Mouse (Mus musculus) ES-Bruce4 (cell line): ENCODE data around the gene Rad9a.

Experiments used
- CTCF ChIP-seq: IDR thresholded peaks from one replicate; pipeline ENCODE4 v1.8.1; 2011; ENCODE audit warnings: low read depth, low read length
- EP300 ChIP-seq: IDR thresholded peaks from 2 replicates; pipeline ENCODE4 v1.6.1; 2011; ENCODE audit warnings: low read depth, low read length; ENCODE audit not compliant: insufficient read depth

DNA sequence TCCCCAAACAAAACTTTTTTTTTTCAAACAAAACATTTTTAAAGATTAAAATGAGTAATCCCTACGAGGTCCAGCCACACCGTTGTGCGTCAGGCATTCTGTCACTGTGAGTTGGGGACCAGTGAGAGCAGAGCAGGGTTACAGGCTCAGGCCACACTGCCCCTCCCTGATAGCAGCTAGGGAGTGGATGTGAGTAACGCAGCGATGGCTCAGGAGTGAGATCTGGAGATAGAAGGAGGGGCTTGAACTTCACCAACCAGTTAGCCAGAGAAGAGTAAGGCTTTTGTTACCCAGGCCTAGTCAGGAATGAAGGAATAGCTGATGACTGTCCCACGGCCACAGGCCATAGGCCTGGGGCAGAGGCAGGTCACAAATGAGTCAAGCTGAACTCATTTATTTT lies 43.3 kb upstream of the Rad9a start:
- TF ChIP-seq CTCF = no peak
- no peak for TF ChIP-seq EP300
